Mouse (Mus musculus) MEL (cell line): ENCODE data around the gene Palb2. TPM values are rescaled to one million over a fixed set of nuclear protein-coding genes. Genes with fewer than 3 reads are reported as not detected.

Experiments used
- DNase-seq: peaks from one replicate; pipeline ENCODE4 v3.0.0; 2011; ENCODE audit warnings: low read depth, low spot score
- H3K27ac ChIP-seq: 2 replicates; pipeline ENCODE4 v1.5.1; 2012; ENCODE audit warnings: low read depth, mild to moderate bottlenecking, control low read depth, low read length, moderate library complexity; ENCODE audit not compliant: control insufficient read depth
- H3K27me3 ChIP-seq, 2 experiments: fragments of 150-350 bp in 1 of 2; sonication (generic) in 1 of 2; 2 replicates each; pipeline ENCODE4 v1.6.1; 2012; ENCODE audit warnings: low read length in 2 of 2, mild to moderate bottlenecking in 2 of 2, improper control_type of control experiment in 1 of 2, moderate library complexity in 1 of 2; ENCODE audit not compliant: insufficient read depth in 2 of 2, control insufficient read depth in 1 of 2
- H3K36me3 ChIP-seq, 2 experiments: 2 replicates each; pipeline ENCODE4 v1.6.1; 2012 to 2014; ENCODE audit warnings: low read length in 2 of 2, improper control_type of control experiment in 1 of 2, inconsistent platforms in 1 of 2, mild to moderate bottlenecking in 1 of 2; ENCODE audit not compliant: insufficient read depth in 2 of 2, control insufficient read depth in 1 of 2
- H3K4me1 ChIP-seq, 2 experiments: fragments of 150-350 bp in 1 of 2; sonication (generic) in 1 of 2; 2 replicates each; pipeline ENCODE4 v1.6.1; 2012; ENCODE audit warnings: low read length in 2 of 2, improper control_type of control experiment in 1 of 2, mild to moderate bottlenecking in 1 of 2; ENCODE audit not compliant: insufficient read depth in 2 of 2, control insufficient read depth in 1 of 2
- H3K4me3 ChIP-seq, 2 experiments: fragments of 150-350 bp in 1 of 2; sonication (generic) in 1 of 2; 2 replicates each; pipeline ENCODE4 v1.5.1; 2012; ENCODE audit warnings: low read depth in 2 of 2, low read length in 2 of 2, mild to moderate bottlenecking in 2 of 2, moderate library complexity in 2 of 2, control low read depth in 1 of 2, improper control_type of control experiment in 1 of 2; ENCODE audit not compliant: control insufficient read depth in 1 of 2, insufficient read depth in 1 of 2
- H3K79me2 ChIP-seq: 2 replicates; pipeline ENCODE4 v1.6.1; 2012; ENCODE audit warnings: mild to moderate bottlenecking, low read length, moderate library complexity; ENCODE audit not compliant: control insufficient read depth, poor library complexity, insufficient read depth
- H3K9ac ChIP-seq: 2 replicates; pipeline ENCODE4 v1.6.1; 2012; ENCODE audit warnings: low read depth, mild to moderate bottlenecking, control low read depth, low read length, moderate library complexity; ENCODE audit not compliant: control insufficient read depth, poor library complexity, severe bottlenecking
- H3K9me3 ChIP-seq: fragments of 150-350 bp; sonication (generic); replicated peaks from 2 replicates; pipeline ENCODE4 v1.6.1; 2012; ENCODE audit warnings: mild to moderate bottlenecking, low read length, improper control_type of control experiment, moderate library complexity; ENCODE audit not compliant: insufficient read depth
- CHD2 ChIP-seq: IDR thresholded peaks from 2 replicates; pipeline ENCODE4 v1.6.1; 2011; ENCODE audit warnings: low read length, improper control_type of control experiment
- CTCF ChIP-seq, 3 experiments: IDR thresholded peaks in 2 of 3; conservative IDR thresholded peaks in 1 of 3; 2 replicates each; pipeline ENCODE4 v1.5.1; 2011 to 2012; ENCODE audit warnings: low read length in 3 of 3, low read depth in 2 of 3, mild to moderate bottlenecking in 2 of 3, improper control_type of control experiment in 1 of 3, inconsistent platforms in 1 of 3, mixed read lengths in 1 of 3, moderate library complexity in 1 of 3; ENCODE audit not compliant: control insufficient read depth in 1 of 3, insufficient read depth in 1 of 3, poor library complexity in 1 of 3, severe bottlenecking in 1 of 3
- ETS1 ChIP-seq: IDR thresholded peaks from 2 replicates; pipeline ENCODE4 v1.6.1; 2012; ENCODE audit warnings: low read depth, mild to moderate bottlenecking, inconsistent platforms, low read length, improper control_type of control experiment, moderate library complexity
- GABPA ChIP-seq: IDR thresholded peaks from 2 replicates; pipeline ENCODE4 v1.6.1; 2012; ENCODE audit warnings: low read depth, mild to moderate bottlenecking, inconsistent platforms, low read length, improper control_type of control experiment, moderate library complexity
- HCFC1 ChIP-seq: IDR thresholded peaks from 2 replicates; pipeline ENCODE4 v1.6.1; 2012; ENCODE audit warnings: low read depth, mild to moderate bottlenecking, inconsistent platforms, low read length, improper control_type of control experiment, moderate library complexity
- KAT2A ChIP-seq: conservative IDR thresholded peaks from 2 replicates; pipeline ENCODE4 v1.6.1; 2012; ENCODE audit warnings: low read depth, low read length, improper control_type of control experiment, inconsistent platforms
- MAX ChIP-seq: IDR thresholded peaks from 2 replicates; pipeline ENCODE4 v1.6.1; 2011; ENCODE audit warnings: low read length, improper control_type of control experiment
- MEF2A ChIP-seq: IDR thresholded peaks from 2 replicates; pipeline ENCODE4 v1.6.1; 2014; ENCODE audit warnings: low read depth, mild to moderate bottlenecking, inconsistent platforms, low read length, improper control_type of control experiment; ENCODE audit not compliant: poor library complexity, insufficient replicate concordance, severe bottlenecking; ENCODE audit errors: extremely low read depth
- MXI1 ChIP-seq: IDR thresholded peaks from 2 replicates; pipeline ENCODE4 v1.6.1; 2011; ENCODE audit warnings: mild to moderate bottlenecking, low read depth, low read length, improper control_type of control experiment
- MYC ChIP-seq: IDR thresholded peaks from 2 replicates; pipeline ENCODE4 v1.6.1; 2011; ENCODE audit warnings: low read depth, mild to moderate bottlenecking, low read length, improper control_type of control experiment, moderate library complexity
- POLR2A ChIP-seq, 2 experiments: IDR thresholded peaks; 2 replicates each; pipeline ENCODE4 v1.6.1; 2011 to 2012; ENCODE audit warnings: low read length in 2 of 2, mild to moderate bottlenecking in 2 of 2, control low read depth in 1 of 2, improper control_type of control experiment in 1 of 2, low read depth in 1 of 2, moderate library complexity in 1 of 2; ENCODE audit not compliant: control insufficient read depth in 1 of 2, insufficient read depth in 1 of 2, poor library complexity in 1 of 2
- POLR2AphosphoS5 ChIP-seq: IDR thresholded peaks from 2 replicates; pipeline ENCODE4 v1.6.1; 2012; ENCODE audit warnings: low read depth, borderline replicate concordance, mild to moderate bottlenecking, inconsistent platforms, low read length, moderate library complexity, mixed read lengths
- RAD21 ChIP-seq: IDR thresholded peaks from 2 replicates; pipeline ENCODE4 v1.6.1; 2011; ENCODE audit warnings: mild to moderate bottlenecking, low read depth, low read length, improper control_type of control experiment
- SIN3A ChIP-seq: IDR thresholded peaks from 2 replicates; pipeline ENCODE4 v1.6.1; 2012; ENCODE audit warnings: low read length, improper control_type of control experiment, inconsistent platforms
- SMC3 ChIP-seq: IDR thresholded peaks from 2 replicates; pipeline ENCODE4 v1.6.1; 2011; ENCODE audit warnings: low read depth, low read length, improper control_type of control experiment
- UBTF ChIP-seq: IDR thresholded peaks from 2 replicates; pipeline ENCODE4 v1.6.1; 2012; ENCODE audit warnings: low read depth, mild to moderate bottlenecking, inconsistent platforms, low read length, improper control_type of control experiment, moderate library complexity, borderline replicate concordance; ENCODE audit not compliant: insufficient read depth
- USF1 ChIP-seq: IDR thresholded peaks from 2 replicates; pipeline ENCODE4 v1.6.1; 2014; ENCODE audit warnings: low read depth, mild to moderate bottlenecking, inconsistent platforms, low read length, improper control_type of control experiment, moderate library complexity
- ZMIZ1 ChIP-seq: IDR thresholded peaks from 2 replicates; pipeline ENCODE4 v1.6.1; 2012; ENCODE audit warnings: low read depth, mild to moderate bottlenecking, inconsistent platforms, low read length, improper control_type of control experiment, moderate library complexity
- polyA plus RNA-seq, 2 experiments: library from polyadenylated mRNA; stranded (reverse) in 1 of 2; unstranded in 1 of 2; fragments of >175 nt in 1 of 2; fragments of >200 nt in 1 of 2; gene quantifications; 2 replicates each; pipeline versions ENCODE4 v1.2.1 to v1.2.4; 2012; ENCODE audit warnings: low replicate concordance in 2 of 2, low read depth in 1 of 2; ENCODE audit not compliant: insufficient read length in 2 of 2, insufficient read depth in 1 of 2, missing spikeins in 1 of 2
- total RNA-seq: library from RNA; depleted of rRNA; stranded (reverse); fragments of 300-350 nt; gene quantifications from 2 replicates; pipeline ENCODE4 v1.2.3, GENCODE M21; 2012

Gene Palb2
- total and polyA plus RNA-seq, 3 experiments, result 17.7 to 20.8 TPM; not detected in 1

GRCm38 (mm10) chr7:122074374-122074773, 58.4 kb downstream of the Palb2 start:
- Histone ChIP-seq H3K27ac (no peak overlapping the region), H3K9me3 (no peaks in the 10 kb centered on the region), H3K4me1 (no peaks in the 10 kb centered on the region), H3K9ac (no peak overlapping the region), H3K36me3 (peaks cover 3 to 25% of the 10 kb centered on the region in 2 experiments; a peak in 3 of 4 replicates), H3K79me2 (peaks cover 10% of the 10 kb centered on the region), H3K27me3 (no peaks in the 10 kb centered on the region), H3K4me3 (no peak overlapping the region)
- no peak for DNase-seq
- no peak for TF ChIP-seq POLR2AphosphoS5
- TF ChIP-seq MAX, result no peak
- TF ChIP-seq MYC, result no peak
- no peak for TF ChIP-seq CHD2
- TF ChIP-seq MEF2A, result no peak
- TF ChIP-seq MXI1, result no peak
- no peak for TF ChIP-seq ETS1
- TF ChIP-seq ZMIZ1, result no peak
- no peak for TF ChIP-seq USF1
- TF ChIP-seq HCFC1, result no peak
- no peak for TF ChIP-seq RAD21
- no peak for TF ChIP-seq GABPA

GRCm38 (mm10) chr7:122067517-122068381, 65.0 kb downstream of the Palb2 start:
- TF ChIP-seq SIN3A (peak; percentile 38; the same call in 1 of the 2 replicates), SMC3 (0 out of 2 replicates have a peak, but pooled peaks have one; percentile 7), CTCF (IDR thresholded peaks at IDR 0.05 in 2 of 3, conservative IDR thresholded peaks at IDR 0.05 in 1 of 3; ENCODE audit: control insufficient read depth in 1 of 3, insufficient read depth in 1 of 3, low read depth in 2 of 3, low read length in 3 of 3, poor library complexity in 1 of 3, severe bottlenecking in 1 of 3) (peak in 1 of 3 experiments; percentile 28; a peak in 2 of 6 replicates), KAT2A (no peak), RAD21 (peak; percentile 13; the same call in 1 of the 2 replicates), POLR2A (IDR thresholded peaks at IDR 0.05; ENCODE audit: control insufficient read depth in 1 of 2, insufficient read depth in 1 of 2, low read depth in 1 of 2, low read length in 2 of 2, poor library complexity in 1 of 2) (peak in 1 of 2 experiments; percentile 64; a peak in 1 of 4 replicates), UBTF (no peak)
- peak overlapping the region; percentile 93 for H3K9ac ChIP-seq
- H3K36me3 ChIP-seq, result peaks cover 3 to 22% of the 10 kb centered on the region in 2 experiments; a peak in 2 of 4 replicates
- peaks cover 5 to 6% of the 10 kb centered on the region in 2 experiments for H3K4me1 ChIP-seq
- H3K4me3 ChIP-seq, result peak overlapping the region; percentile 85 to 94
- no peaks in the 10 kb centered on the region for H3K27me3 ChIP-seq
- DNase-seq, result peak; percentile 50
- peaks cover 32% of the 10 kb centered on the region for H3K79me2 ChIP-seq
- H3K9me3 ChIP-seq, result no peaks in the 10 kb centered on the region
- peak overlapping the region; percentile 59 for H3K27ac ChIP-seq
